Mouse (Mus musculus) thymus, adult 18-20 months (tissue): ENCODE measurements around the gene Ctxn2.
"Not testable (repeated sequence)": the region's sequence is repeated elsewhere in the genome, so short reads cannot be mapped to it uniquely, and the experiment has no call there.

Experiments
- DNase-seq, 2 experiments: peaks; one replicate each; pipeline ENCODE4 v3.0.0; 2022; ENCODE audit warnings: mixed read lengths in 2 of 2

Ctxn2 gene

DNA sequence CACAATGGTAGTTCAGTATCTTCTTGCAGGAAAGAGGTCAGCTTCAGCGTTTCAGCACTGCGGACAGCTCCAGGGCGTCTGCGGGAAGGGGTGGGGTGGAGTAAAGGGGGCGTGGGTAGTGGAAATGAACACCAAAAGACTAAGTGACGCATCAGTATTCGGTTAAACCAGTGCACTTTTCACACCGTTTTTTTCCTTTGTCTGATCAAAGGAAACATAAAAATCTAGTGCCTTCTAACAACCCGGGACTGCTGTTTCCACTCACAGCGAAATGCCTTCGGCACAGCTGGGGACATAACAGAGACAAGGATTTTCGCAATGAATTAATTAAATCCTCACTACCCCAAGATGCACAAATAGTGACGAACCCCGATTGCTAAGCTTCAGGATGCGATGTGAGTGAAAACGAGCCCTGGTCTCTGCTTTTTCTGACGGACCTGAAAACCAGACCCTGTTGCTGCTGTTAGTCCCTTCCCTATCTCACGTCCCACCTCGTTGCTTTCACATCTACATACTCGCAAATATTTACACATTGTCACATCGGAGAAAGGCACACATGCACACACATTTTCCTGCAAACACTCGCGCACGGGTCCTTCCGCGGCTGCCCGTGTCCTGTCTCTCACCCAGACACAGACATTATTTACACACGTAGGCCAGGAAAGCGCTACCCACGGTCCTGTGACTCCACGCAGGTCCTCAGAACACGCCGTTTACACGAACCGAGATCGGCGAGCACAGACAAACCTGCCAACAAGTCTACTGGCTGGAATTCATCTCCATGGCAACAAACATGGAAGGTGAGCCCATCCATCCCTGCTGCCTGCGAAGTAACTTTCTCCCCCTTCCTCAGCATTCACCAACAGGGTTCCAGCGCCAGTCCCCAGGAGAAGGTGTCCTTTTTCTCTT lies at the start of gene Ctxn2:
TSS of gene Ctxn2 (plus strand) at position 790 of the 909 bp plus-strand sequence.
- DNase-seq: peak; percentile 53 to 54

DNA sequence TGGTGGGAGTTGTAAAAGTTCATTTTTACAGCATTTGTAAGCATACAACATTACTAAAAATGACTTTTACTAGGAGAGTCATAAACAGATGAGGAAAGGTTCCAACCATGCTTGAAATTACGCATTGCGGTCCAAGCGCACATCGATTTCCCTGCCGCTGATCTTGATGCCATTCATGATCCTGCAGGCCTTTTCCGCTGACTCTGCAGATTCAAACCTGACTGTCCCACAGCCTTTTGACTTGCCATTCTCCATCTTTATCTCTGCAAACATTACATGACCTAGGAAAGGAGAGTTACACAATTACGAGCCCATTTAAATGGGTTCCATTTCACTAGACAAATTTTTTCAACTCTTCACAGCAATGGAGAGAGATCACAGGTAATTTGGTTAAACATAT lies 47.7 kb upstream of the Ctxn2 start:
- no peak for DNase-seq

DNA sequence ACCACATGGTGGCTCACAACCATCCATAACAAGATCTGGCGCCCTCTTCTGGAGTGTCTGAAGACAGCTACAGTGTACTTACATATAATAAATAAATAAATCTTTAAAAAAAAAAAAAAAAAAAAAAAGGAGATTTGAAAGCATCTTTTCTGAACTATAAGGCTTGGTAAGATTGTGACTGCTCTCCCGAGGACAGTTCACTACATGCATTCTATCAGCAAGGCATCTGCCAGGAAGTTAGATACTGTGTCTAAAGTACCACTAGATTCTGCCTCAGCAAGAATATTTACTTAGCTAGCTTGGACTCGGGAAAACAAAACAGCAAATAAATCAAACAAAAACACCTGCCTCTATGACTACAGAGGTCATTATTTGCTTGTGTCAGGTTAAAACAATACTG lies 44.4 kb upstream of the Ctxn2 start:
- DNase-seq: not testable (repeated sequence)

DNA sequence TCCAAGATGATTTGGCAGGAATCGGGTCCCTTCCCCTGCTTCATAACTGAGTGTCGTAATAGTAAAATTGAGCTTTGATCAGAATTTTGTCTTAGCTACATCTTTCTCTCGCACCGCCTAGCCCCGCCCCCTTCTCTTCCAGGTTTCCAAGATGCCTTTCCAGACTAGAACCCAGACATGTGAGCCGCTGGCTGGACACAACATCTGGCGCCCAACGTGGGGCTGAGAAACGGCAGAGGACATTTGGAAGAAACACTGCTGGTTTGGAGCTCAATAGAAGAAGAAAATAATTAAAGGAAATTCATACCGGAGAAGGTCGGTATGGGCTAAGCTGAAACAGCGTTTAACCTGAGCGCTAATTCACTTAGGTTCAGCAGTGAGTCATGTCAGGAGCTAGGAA lies 32.0 kb upstream of the Ctxn2 start:
- not testable (repeated sequence) for DNase-seq

DNA sequence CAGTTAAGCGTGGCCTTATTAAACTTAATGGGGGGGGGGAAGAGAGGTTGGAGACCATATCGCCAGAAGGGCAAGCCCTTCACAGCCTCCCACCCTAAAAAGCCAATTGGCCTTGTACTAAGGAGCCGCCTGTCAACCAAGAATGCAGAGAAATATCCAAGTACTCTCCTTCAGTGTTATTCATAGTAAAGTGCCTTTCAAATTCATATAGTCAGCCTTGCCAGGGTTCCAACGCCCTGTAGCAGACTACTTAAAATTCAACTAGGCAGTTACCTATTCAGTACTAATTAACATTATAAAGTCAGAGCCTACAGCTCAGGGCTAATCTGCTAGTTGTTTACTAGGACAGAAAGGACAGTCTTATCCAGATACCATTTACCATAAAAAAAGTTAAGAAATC lies 30.0 kb upstream of the Ctxn2 start:
- not testable (repeated sequence) for DNase-seq

DNA sequence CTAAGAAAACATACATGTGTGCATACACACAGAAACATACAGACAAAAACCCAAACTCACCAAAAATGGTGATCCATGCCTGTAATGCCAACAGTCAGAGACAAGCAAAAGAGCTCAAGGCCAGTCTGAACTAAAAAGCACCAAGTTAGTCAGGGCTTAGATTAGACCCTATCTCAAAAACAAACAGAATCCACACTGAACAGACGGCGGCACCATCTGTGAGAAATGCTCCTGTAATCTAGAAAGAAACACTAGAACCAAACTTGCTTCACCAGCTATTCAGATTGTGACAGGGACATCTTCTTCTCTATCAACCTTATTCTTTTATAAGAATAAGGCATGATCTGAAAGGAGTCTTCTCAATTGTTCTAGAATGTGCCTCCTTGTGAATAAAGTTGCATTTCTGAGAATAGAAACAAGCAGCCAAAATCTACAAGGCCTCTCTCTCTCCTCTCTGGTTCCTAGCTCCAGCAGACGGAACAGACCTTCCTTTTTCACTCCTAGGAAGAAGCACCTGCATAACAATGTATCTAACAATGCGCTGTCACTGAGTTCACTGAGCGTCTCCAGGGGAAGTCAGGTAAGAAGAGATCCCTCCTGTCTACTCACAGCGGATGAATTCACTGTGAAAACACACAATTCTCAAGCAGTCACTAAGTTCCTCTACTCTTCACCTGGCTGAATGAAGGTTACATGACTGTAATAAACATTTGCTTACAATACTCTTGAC lies 16.9 kb upstream of the Ctxn2 start:
- DNase-seq: no peak

DNA sequence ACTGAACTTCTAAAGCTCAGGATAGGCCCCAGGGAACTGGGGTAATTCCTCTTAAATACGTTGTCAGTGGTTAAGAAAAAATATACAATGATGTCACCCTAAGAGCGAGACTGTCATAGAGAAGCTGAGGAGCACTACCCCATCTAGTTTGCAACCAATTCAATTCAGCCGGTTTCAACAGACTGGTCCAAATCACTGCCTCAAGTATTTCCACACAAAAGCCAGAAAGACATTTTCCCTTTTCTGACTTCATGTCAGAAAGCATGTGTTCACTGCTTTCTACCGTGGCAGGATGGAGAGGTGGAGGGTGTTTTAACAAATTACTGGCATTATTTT lies 14.2 kb upstream of the Ctxn2 start:
- no peak for DNase-seq

DNA sequence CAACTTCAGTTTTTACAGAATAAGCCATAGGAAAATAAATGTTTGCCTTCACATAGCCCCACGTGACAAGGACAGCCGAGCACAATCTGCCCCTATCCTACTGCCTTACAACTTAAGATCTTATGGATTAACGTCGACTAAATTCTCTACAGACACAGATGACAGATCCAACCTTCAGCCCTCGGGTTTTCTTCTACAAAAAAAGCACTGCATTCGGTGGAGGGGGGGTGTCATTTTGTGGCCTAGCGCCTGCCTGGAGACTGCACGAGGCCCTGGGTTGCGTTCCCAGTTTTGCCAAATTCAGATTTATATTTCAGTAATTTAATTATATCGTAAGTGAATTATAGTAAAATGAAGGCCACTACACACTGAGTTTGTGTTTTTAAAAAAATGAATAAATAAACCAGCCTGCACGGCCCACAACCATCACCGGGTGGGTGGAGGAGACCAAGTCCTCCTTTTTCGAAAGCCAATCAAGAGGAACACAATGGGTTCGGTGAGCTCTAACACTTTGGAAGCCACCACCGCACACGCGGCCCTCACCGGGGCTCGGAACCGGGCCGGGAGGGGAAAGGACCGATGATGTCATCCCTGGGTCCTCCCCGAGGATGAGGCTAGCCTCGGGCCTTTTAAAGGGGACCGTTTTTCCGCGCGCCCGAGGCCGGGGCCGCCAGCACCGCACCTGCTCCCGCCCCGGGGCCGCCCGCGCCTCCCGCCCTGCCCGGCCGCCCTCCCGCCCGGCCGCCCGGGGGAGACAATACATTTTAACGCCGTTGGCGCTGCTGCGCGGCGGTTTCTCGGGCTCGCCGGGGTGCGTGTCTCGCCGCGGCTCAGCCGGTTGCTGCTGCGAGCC lies 13.6 kb upstream of the Ctxn2 start:
- peak; percentile 25 to 33 for DNase-seq

DNA sequence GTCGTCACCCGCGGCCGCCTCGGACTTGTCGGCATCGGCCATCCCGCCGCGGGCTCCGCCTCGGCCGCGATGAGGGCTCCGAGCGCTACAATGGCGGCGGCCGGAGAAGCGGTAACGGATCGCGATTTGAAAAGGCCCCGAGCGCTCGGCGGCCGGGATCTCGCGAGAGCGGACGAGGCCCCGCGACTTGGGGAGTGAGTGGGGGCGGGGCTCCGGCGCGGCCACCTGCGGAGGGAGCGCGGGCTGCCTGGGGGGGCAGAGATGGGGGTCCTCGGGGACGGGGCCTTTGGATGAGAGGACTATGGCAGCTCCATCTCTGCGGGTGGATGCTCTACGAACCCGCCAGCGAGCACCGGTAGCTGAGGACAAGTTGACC lies 13.0 kb upstream of the Ctxn2 start, which contains the start of gene Myef2:
TSS of gene Myef2 (minus strand) at position 185 of the 376 bp plus-strand sequence.
- DNase-seq: peak; percentile 63 to 68

DNA sequence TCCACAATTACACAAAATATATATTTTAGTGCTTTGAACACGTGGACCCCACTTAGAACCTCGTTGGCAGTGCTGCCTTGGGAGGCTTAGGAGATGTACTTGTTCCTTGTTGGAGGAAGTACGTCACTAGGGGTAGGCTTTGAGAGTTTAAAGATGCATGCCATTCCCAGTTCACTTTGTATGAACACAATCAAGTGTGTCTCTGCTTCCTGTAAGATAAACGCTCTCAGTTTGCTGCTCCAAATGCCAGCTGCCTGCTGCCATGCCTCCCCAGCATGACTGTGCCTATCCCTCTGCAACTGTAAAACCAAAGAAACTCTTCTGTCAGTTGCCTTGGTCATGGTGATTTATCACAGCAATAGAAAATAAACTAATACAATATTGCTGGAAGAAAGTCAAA lies 10.7 kb upstream of the Ctxn2 start:
- DNase-seq: no peak

DNA sequence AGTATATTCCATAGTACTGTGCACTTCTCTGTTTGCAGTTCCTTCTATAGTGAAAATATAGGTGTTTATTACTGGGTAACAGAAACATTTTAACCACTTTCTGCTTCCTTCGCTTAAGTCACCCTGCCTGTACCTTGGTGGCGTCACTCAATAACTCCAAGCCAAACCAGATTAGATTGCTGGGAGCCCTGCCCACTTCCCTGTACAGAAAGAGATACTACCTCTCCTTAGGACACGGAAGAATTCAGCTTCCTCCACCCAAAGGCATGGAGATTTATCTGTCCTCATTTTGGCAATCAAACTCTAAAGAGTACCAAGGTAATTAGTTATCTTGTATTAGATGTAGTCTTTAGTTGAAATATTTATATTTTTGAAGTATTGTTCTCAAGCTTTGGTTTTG lies 9.7 kb upstream of the Ctxn2 start:
- DNase-seq: no peak

DNA sequence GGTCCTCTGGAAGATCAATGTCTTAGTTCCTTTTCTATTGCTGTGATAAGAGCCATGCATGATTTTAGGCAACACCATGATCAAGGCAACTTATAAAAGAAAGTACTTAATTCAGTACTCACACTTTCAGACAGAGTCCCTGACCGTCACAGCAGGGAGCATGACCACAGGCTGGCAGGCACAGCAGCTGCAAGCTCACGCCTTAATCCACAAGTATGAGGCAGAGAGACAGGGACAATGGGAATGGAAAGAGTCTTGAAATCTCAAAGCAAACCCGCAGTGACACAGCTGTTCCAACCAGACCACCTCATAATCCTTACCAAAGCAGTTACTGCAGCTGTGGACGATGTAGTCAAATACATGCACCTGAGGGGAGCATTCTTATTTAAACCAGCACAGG lies 2.4 kb upstream of the Ctxn2 start:
- no peak for DNase-seq

DNA sequence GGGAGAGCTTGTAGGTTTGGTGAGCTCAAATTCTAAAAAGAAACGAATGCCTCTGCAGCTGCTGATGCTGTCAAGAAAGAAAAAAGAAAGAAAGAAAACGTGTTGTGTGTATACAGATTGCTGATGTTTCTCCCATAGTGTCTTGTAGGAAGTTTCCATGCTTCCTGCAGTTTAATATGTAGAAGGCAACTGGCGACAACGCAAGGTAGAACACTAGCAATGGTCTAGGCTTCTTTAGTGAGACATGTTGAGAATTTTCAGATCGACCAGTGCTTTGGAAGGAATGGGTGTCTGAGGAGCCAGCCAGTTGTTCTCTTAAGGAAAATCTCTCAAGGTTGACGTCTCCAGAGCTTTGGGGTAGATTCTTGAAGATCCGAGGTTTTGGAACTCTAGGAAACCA lies 354 bp downstream of the Ctxn2 start:
- DNase-seq: no peak

DNA sequence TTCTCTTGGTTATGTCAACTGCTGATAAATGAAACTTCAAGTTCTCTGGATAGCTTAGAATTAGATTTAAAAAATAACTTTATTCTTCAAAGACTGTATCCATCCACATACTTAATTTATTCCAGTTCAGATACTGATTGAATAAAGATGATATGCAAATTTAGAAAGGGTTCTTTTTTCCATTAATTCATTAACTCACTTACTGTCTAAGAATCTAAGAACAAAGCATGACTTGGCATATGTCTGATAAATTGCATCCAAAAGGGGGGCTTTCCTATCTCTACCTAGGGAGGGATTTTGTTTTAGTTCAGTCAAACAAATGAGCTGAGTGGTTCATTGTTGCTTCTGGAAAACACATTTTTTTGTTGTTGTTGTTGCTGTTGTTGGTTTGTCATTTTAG lies 5.8 kb downstream of the Ctxn2 start:
- DNase-seq: no peak

DNA sequence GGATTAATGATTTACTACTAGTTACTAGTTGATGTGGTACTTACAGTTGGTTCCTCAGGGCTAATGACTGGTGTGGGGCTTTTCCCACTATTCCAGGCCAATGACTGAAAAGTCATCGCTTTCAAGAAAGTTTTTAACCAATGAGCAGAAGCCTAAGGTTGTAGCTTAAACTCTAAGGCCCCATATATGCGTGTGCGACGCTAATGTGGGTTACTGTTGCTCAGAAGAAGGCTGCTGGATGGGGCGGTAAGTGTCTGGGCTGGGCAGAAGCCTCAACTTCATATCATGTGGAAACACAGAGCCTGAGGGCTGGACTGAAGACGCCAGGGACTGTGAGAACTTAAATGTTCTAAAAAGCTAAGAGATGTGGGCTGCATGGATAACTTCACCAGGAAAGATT lies 15.9 kb downstream of the Ctxn2 start, which contains the start of gene Slc12a1:
TSS of gene Slc12a1 (plus strand) at position 118 of the 400 bp plus-strand sequence.
- no peak for DNase-seq

DNA sequence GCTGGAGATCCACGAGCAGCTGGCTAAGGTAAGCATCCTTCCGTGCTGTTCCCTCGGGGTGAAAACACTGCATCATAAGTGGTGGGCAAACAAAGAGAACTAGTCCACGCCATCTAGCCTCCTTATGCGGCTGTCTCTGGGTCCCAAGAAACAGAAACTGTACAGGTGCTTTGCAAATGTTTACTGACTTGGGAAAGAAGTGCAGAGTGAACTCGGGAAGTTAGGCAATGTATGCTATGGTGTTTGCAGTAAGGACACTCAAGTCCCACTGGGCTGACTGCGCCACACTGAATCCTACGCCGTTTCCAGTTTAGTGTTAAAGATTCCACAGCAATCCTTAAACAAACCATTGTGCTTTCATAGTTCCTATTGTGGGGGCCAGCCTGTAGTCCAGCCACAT lies 17.8 kb downstream of the Ctxn2 start:
- DNase-seq: no peak

DNA sequence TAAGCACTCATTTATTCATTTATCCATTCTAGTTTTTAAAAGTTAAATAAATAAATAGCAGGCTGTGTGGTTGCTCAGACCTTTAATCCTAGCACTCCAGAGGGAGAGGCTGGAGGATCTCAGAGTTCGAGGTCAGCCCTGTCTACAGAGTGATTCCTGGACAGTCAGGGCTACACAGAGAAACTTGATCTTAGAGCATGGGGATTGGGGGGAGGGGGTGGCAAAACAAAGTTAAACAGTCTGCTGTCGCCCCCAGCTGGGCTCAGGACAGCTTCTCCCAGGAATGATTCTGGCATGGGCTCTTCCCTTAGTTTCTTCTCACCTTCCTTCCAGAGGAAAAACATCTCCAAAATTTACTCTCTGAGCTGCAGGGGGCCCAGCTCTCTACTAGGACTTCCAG lies 19.0 kb downstream of the Ctxn2 start:
- DNase-seq: no peak

DNA sequence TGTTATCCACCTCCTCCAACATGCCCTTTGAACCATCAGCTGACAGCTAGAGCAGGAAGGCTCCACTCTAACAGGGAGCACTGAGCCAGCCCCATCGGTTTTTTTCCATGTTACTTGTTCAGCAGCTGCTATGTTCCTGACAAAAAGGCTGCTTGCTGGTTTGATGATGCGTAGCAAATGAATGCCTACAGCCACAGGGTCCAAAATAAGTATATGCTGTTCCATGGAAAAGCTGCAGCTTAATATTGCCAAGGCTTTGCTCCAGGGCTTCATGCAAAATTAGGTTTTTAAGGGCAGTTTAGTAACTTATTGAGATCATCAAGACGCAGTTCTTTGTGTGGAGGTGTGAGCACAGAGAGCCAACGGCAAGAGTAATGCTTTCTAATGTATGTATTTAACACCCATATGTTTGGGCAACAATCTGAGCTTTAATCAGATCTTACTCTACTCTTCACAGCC lies 25.5 kb downstream of the Ctxn2 start:
- DNase-seq: no peak

DNA sequence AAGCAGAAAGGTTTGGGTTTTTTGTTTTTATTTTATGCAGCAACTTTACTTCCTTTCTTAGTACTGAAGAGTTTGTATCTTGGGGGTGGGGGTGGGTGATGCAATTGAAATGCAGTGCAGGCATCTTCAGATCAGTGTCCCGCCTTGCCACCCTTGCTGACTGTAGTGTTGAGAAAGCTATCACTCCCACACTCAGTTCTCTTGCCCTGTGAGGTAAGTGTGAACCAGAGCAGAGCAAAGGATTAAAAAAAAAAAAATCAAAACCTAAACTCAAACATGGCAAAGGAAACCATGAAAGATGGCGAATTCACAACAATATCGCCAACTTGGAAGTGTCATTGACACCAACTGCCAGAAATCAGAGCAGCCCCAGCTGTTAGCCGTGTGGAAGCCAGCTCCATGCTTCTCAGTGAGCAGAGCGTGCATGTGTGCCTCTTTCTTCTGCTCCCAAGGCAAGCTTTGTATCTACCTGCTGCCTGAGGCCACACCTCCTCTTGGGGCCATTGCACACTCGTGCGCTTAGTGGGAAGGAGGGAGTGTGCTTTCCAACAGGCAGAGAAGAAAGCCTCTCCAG lies 41.8 kb downstream of the Ctxn2 start:
- no peak for DNase-seq

DNA sequence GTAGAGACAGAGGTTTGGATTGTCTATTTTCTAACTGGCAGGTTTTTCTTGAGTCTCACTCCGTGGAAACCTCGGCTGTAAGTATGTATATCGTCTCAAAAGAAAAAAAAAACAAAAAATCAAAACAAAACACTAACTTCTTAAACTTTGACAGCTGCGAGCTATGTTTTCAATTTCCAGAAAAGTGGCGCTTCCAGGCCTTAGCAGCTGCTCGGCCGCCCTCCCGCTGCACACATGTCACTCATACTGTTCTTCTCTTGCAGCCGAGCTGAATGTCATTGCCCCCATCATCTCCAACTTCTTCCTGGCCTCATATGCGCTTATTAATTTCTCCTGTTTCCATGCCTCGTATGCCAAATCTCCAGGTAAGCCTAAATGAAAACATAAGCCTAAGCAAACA lies 51.4 kb downstream of the Ctxn2 start:
- DNase-seq: no peak

DNA sequence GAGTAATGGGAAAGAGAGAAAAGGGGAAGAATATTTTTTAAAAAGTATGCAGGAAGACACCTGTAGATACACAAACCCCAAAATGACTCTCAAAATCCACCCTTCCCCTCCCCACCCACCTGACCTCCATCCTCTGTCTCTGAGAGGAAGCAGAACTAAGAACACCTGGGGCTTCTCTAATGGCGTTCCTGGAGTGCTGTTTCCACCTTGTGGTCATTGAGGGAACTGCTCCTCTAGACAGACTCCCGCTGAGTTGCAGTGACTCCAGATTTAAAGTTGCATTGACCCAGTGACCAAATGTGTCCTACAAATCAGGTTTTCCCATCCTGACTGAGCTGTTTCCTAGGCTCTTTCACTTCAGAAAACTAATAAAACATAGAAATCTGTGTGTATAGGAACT lies 52.7 kb downstream of the Ctxn2 start:
- peak; percentile 2 to 13 for DNase-seq

DNA sequence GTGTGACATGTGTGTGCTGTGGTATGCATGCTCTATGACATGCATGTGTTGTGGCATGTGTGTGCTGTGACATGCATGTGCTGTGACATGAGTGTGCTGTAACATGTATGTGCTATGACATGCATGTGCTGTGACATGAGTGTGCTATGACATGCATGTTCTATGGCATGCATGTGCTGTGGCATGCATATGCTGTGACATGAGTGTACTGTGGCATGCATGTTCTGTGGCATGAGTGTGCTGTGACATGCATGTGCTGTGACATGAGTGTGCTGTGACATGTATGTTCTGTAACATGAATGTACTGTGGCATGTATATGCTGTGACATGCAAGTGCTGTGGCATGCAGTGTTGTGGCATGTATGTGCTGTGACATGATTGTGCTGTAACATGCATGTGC lies 56.4 kb downstream of the Ctxn2 start:
- DNase-seq: no peak

DNA sequence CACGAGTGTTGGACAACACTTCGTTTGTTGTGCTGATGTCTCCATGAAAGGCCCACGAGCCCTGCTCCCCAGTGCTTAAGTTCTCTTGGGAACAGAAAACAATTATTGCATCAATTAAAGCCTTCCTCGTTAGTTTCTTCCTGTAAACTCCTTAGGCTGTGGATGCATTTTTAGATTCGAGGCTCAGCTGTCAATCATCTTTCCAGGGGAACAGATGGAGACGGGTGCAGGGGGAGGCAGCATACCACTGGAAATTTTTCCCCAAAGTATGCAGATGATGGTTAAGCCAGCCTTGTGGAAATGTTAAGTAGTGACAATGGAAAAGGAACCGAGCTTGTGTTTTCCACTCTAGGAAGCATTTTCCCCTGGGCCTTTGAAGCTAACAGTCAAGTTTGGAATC lies 60.3 kb downstream of the Ctxn2 start:
- DNase-seq: no peak
